Mouse (Mus musculus): Measurements from ENCODE around the gene Sh3yl1.

Sh3yl1 gene

GRCm38 (mm10) chr12:30911261-30912047 is at the start of gene Sh3yl1, which contains the start of gene Acp1:
TSS of gene Sh3yl1 (plus strand) at chr12:30911668.
TSS of gene Acp1 (minus strand) at chr12:30911589.
- peak; percentile 96 to 97 for DNase-seq (ENCODE audit: low spot score in 2 of 2)

GRCm38 (mm10) chr12:30864347-30864746 is 47.1 kb upstream of the Sh3yl1 start:
- DNase-seq (ENCODE audit: low spot score in 2 of 2) = no peak

GRCm38 (mm10) chr12:30865781-30866180 is 45.7 kb upstream of the Sh3yl1 start:
- DNase-seq (ENCODE audit: low spot score in 2 of 2) = no peak

- DNase-seq (ENCODE audit: low spot score in 2 of 2) = no peak
Observed at GRCm38 (mm10) chr12:30879447-30879846, 32.0 kb upstream of the Sh3yl1 start.

GRCm38 (mm10) chr12:30883592-30883985 is 27.9 kb upstream of the Sh3yl1 start:
- no peak for DNase-seq (ENCODE audit: low spot score in 2 of 2)

GRCm38 (mm10) chr12:30883986-30884621 is 27.4 kb upstream of the Sh3yl1 start, which contains the start of gene Alkal2:
TSS of gene Alkal2 (plus strand) at chr12:30884322.
- DNase-seq (ENCODE audit: low spot score in 2 of 2) = no peak

GRCm38 (mm10) chr12:30884622-30885230 is 26.7 kb upstream of the Sh3yl1 start:
- DNase-seq (ENCODE audit: low spot score in 2 of 2) = no peak

- no peak for DNase-seq (ENCODE audit: low spot score in 2 of 2)
Observed at GRCm38 (mm10) chr12:30885891-30886290, 25.6 kb upstream of the Sh3yl1 start.

GRCm38 (mm10) chr12:30888003-30888402 is 23.5 kb upstream of the Sh3yl1 start:
- no peak for DNase-seq (ENCODE audit: low spot score in 2 of 2)

GRCm38 (mm10) chr12:30890067-30890466 is 21.4 kb upstream of the Sh3yl1 start:
- DNase-seq (ENCODE audit: low spot score in 2 of 2) = peak in 1 of 2 experiments; percentile 47

- no peak for DNase-seq (ENCODE audit: low spot score in 2 of 2)
Observed at GRCm38 (mm10) chr12:30891438-30891837, 20.0 kb upstream of the Sh3yl1 start.

GRCm38 (mm10) chr12:30897039-30897438 is 14.4 kb upstream of the Sh3yl1 start:
- no peak for DNase-seq (ENCODE audit: low spot score in 2 of 2)

- DNase-seq (ENCODE audit: low spot score in 2 of 2) = no peak
Observed at GRCm38 (mm10) chr12:30908658-30909057, 2.8 kb upstream of the Sh3yl1 start.

GRCm38 (mm10) chr12:30909881-30910280 is 1.6 kb upstream of the Sh3yl1 start:
- peak in 1 of 2 experiments; percentile 46 for DNase-seq (ENCODE audit: low spot score in 2 of 2)

GRCm38 (mm10) chr12:30910860-30911259 is 608 bp upstream of the Sh3yl1 start:
- no peak for DNase-seq (ENCODE audit: low spot score in 2 of 2)

- DNase-seq (ENCODE audit: low spot score in 2 of 2) = peak; percentile 31
Observed at GRCm38 (mm10) chr12:30912048-30912381, 547 bp downstream of the Sh3yl1 start.

- DNase-seq (ENCODE audit: low spot score in 2 of 2) = no peak
Observed at GRCm38 (mm10) chr12:30912840-30913239, 1.4 kb downstream of the Sh3yl1 start.

- DNase-seq (ENCODE audit: low spot score in 2 of 2) = no peak
Observed at GRCm38 (mm10) chr12:30922401-30922800, 10.9 kb downstream of the Sh3yl1 start.

- no peak for DNase-seq (ENCODE audit: low spot score in 2 of 2)
Observed at GRCm38 (mm10) chr12:30928182-30928581, 16.7 kb downstream of the Sh3yl1 start.

- no peak for DNase-seq (ENCODE audit: low spot score in 2 of 2)
Observed at GRCm38 (mm10) chr12:30933299-30933698, 21.8 kb downstream of the Sh3yl1 start.

- no peak for DNase-seq (ENCODE audit: low spot score in 2 of 2)
Observed at GRCm38 (mm10) chr12:30936899-30937298, 25.4 kb downstream of the Sh3yl1 start.

- DNase-seq (ENCODE audit: low spot score in 2 of 2) = no peak
Observed at GRCm38 (mm10) chr12:30943057-30943986, 31.9 kb downstream of the Sh3yl1 start.

Data from spleen, postnatal 14 days (tissue).